Mouse (Mus musculus) heart, postnatal 0 days (tissue): ENCODE measurements around the gene Cd151.

Experiments used
- CTCF ChIP-seq: IDR thresholded peaks from 2 replicates; pipeline ENCODE4 v1.5.1; 2016; ENCODE audit warnings: antibody characterized with exemption, control low read depth, low read depth
- EP300 ChIP-seq: IDR thresholded peaks from 2 replicates; pipeline ENCODE4 v1.6.1; 2016; ENCODE audit warnings: antibody characterized with exemption, low read depth

GRCm38 (mm10) chr7:141439140-141439679, 28.0 kb upstream of the Cd151 start:
- TF ChIP-seq CTCF (no peak), EP300 (no peak)
